Mouse (Mus musculus) left cerebral cortex, postnatal 25 days (tissue): Measurements from ENCODE around the gene Mier1. TPM values are rescaled to one million over a fixed set of nuclear protein-coding genes. Genes with fewer than 3 reads are reported as not detected.

ENCODE experiments used
- DNase-seq, 2 experiments: peaks; one replicate each; pipeline ENCODE4 v3.0.0; 2022; ENCODE audit warnings: low spot score in 2 of 2, mixed read lengths in 1 of 2
- intact Hi-C: fragments of 180-260 bp; cut with DNase I; formaldehyde crosslinking; loops from one replicate; pipeline ENCODE4 v1.15.1; 2025
- total RNA-seq, 2 experiments: library from RNA; stranded (reverse); gene quantifications; 2 replicates each; pipeline ENCODE4 v1.2.3; 2021

The Mier1 gene
- total RNA-seq, result 10 to 100 TPM; 39.1 to 42.7 TPM

DNA sequence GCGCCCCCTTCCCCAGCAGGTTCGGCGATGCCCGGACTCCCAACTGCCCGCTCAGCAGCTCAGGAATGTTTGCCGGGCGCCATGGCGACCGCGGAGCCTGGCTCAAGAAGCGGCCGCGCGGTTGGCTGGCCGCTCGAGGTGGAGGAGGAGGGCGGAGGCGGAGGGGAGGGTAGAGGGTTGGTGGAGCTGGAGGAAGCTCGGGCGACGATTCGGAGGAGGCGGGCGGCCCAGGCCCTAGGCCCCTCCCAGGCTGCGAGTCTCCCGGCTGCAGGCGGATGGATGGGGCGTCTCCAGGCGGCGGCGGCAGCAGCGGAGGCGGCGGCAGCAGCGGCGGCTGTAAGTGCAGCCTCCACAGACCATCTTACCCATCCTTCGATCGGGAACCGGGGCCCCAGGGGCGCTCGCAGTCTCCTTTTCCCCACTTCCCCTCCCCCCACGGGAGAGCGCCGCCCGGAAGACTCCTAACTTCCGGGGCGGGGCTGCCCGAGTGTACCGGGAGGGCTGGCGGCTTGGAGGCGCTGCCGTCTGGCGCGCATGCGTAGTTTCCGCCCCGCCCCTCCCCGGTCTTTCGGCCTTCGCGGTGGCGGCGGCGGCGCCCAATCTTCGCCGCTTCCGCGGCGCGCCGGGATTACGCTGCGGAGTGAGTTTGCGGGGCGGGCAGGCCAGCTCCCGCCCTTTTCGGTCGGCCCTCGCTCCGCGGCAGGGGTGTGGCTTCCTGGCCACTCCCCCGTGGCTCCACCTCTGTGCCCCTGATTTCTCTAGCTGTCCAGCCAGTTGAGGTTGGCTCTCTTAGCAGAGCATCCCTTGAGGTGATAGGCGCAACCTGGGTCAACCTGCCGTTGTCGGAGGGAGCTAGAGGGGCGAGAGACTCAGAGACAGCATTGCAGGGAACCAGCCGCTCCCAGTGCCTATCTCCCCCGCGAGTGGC lies at the start of gene Mier1, which contains the start of gene Wdr78:
TSS of gene Mier1 (plus strand) at position 207 of the 928 bp plus-strand sequence.
TSS of gene Wdr78 (minus strand) at position 372 of the 928 bp plus-strand sequence.
- DNase-seq, result peak; percentile 96 to 97
- intact Hi-C loops, result loop anchor here (5.0 kb wide), 1 partner anchor 98 kb away; no protein-coding TSS in a partner anchor

DNA sequence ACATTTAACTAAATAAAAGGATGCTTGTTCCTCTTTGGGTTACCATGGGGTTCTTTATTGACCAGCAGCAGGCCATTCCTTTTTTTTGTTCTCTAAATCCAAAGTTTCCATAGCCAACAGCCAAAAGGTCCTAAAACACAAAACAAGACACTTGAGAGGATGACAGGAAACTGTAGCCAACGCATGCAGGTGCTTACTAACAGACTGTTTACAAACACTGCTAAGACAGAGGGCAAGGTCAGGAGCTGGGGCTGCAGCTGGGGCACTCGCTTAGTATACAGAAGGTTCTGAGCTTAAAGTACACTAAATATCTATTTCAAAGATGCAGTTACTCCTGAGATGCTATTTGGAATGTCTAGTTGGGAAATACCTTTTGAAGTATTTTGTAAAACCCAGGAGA lies 49.8 kb upstream of the Mier1 start:
- intact Hi-C loops, result no loop called here
- no peak for DNase-seq

DNA sequence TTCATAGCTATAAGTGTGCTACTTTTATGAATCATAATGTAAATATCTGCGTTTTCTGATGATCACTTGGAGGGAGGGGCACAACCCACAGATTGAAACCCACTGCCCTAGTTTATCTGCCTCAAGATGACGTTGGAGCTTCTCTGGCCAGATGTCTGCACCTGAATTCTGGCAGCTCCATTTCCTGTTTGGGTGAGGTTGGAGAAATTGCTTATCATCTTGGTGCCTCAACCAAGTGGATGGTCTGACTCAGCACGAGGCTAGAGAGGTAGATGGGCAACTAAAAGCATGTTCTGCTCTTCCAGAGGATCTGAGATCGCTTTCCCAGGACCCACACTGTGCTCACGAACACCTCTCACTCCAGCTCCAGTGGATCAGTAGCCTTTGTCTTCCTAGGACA lies 49.2 kb upstream of the Mier1 start:
- DNase-seq, result no peak
- intact Hi-C loops, result no loop called here

DNA sequence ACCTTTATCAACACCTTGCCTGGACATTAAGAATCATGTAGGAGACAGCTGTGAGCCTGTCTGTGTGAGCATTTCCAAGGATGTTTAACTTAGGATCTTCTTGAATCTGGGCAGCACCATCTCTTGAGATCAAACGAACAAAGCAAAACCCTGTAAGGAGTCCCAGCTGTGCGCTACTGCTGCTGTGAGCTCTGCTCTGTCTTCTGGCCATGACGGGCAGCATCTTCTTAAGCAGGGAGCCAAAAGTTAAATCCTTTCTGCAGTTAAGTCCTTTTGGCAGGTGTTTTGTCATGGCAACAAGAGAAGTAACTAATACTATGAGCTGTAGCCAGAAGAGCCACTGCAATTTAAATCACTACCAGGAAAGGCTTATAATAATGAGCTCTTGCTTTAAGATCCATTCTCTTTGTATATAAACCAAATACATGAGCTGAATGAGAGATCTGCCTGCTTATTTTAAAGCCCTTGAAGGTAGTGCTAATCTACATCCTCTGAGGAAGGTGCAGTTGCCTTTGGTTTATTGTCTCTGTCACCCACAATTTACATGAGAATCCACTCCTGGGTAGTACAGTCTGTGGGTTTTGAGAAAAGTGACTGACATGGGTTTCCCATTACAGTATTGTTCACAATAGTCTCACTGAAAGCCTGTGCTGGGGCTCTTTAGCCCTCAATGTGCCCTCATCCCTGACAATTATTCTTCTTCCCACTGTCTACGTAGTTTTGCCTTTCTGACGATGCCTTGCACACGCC lies 46.1 kb upstream of the Mier1 start:
- DNase-seq, result no peak
- intact Hi-C loops, result no loop called here

DNA sequence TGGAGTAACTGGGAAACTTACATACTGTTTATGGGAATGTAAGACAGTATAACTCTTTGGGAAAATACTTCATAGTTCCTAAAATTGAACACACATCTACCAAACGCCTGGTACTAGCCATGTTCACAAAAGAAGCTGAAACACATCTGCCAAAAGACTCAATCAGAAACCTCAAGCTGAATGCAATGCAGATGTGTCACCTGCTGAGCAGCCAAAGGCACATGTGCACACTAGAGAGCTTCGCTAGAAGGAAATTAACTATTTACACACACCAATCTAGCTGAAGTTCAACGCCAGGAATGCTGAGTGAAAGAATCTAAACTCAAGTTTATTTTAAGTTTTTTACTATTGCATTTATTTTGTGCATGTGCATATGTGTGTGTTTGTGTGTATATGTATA lies 43.6 kb upstream of the Mier1 start:
- intact Hi-C loops, result no loop called here
- DNase-seq, result no peak

DNA sequence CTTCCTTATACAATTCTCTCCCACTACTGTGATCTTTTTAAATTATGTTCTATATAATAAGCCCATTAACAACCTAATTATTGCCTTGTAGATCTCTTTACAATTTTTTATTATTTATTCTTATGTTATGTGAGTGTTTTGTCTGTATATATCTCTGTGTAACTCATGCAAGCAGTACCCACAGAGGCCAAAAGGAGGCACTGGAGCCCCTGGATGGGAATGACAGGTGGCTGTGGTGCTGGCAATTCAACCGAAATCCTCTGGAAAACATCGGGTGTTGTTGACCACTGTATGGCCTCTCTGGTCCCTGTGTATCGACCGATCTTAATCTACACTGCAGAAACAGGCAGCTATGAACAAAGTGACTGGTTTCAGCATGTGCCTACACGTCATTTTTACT lies 29.0 kb upstream of the Mier1 start:
- DNase-seq, result no peak

DNA sequence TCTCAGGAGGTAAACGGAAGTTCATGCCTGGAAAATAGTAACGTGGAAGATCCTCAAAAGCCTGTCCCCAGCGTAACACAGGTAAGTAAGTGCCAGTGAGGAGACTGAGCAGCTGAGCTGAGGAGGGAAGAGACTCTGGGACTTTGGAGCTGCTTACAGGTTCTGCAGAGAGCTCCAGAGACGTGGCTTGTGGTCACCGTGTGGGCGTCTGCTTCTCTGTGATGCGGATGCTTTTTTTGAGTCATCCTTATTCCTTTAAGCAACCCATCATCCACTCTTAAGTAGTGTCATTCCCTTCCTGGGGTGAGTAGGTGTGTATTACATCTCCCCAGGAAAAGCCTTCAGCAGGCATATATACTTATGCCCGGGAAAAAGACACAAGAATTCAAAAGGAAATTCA lies 18.3 kb upstream of the Mier1 start:
- DNase-seq, result peak in 1 of 2 experiments; percentile 26
- intact Hi-C loops, result no loop called here

More for the DNA sequence above, 29.0 kb upstream of the Mier1 start:
- intact Hi-C loops, result no loop called here

DNA sequence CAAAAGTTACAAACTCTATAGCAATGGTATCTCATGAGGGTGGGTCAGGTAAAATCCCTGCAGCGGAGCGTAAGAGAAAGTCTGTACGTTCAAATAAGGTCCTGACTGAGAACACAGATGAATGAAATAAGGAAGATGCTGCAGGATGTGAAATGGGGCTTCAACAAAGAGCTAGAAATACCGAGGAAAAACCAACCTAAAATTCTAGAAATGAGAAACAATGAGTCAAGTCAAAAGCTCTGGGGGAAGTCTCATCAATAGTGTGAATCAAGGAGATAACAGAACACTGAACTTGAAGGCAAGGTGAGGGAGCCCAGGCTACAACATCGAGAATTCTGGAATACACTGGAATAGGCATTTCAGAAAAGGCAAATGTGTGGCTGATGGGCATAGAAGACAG lies 15.7 kb upstream of the Mier1 start:
- intact Hi-C loops, result no loop called here
- no peak for DNase-seq

DNA sequence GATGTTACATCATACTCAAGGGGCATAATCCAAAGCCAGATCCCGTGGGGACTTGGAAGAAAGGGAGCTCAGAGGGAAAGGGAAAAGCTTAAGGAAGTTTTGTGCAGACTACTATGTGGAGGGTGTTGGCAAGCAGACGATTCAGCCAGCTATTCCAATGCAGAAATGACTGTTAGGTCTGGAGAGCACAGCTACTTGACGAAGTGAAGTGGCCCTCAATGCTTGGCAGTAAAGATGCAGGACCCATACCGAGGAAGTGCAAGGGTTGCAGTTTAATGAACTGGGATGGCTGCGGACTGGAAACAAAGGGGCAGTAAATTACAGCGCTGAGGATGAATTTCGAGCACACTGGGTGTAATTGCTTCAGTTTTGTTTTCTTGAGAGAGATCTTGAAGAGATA lies 1.5 kb upstream of the Mier1 start:
- DNase-seq, result no peak
- intact Hi-C loops, result loop anchor here (5.0 kb wide), 1 partner anchor 100 kb away; no protein-coding TSS in a partner anchor

DNA sequence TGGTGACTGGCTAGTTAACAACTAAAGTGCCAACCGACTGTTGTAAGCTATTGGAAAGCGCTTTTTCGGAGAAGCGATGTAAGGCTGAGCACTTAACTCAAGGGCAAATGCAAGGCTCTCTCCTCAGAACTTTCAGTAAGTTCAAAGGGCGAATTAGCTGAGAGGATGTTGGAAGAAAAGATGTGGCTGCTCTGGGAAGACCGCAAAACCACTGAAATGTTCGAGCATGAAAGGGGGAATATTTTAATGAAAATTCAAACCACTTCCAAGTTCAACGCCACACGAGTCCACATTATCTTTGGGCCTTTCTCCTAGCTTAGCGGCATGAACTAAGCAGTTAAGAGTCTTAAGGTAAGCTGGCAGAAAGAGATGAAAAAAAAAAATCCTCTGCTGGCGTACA lies 788 bp upstream of the Mier1 start:
- DNase-seq, result no peak
- intact Hi-C loops, result loop anchor here (5.0 kb wide), 1 partner anchor 99 kb away; no protein-coding TSS in a partner anchor

DNA sequence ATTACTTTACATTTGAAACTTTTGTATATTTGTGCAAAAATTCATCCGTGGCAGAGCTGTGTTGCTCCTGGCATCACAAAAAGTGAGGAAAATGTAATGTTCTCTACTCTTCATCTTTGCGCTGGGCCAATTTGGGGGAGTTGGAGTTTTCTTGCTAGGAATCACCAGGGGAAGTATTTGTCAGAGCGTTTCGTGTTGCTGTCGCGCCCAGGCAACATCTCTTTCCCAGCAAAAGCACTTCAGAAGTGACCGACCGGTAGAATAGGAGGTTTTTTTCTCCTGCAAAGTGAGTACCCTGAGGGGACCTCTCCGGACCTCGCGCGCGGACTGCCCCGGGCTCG lies 4.7 kb downstream of the Mier1 start:
- intact Hi-C loops, result no loop called here
- DNase-seq, result peak in 1 of 2 experiments; percentile 28

DNA sequence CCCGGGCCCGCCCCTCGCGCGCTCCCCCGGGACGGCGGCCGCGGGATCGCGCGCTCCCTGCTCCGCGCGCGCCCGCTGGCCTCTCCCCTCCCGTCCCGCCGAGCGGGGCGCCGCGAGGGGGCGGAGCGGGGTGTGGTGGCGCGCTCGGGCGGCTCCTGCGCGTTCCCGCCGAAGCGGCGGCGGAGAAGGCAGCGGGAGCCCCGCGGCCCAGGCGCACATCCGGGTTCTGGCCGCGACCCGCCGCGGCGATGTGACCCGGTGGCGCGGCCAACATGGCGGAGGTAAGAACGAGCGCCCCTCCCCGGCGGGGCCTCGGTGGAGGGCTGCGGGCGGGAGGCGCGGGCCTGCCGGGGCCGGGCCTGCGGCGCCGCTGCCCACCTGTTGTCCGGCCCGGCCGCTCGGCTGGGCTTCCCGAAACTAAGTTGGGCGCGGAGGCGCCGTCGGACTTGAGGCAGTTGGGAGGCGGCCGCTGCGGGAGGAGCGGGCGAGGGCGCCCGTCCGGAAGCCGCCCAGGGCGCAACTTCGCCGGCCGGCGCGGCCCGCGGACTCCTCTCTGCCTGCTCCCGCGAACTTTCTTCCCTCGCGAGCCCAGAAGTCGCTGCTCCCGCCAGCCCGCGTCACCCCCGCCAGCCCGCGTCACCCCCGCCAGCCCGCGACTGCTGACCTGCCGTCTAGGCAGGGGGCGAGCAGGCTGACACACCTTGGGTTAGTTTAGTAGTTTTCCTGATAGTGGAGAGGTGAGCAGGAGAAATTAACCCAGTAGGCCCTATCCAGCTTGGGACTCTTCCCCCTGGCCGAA lies 5.2 kb downstream of the Mier1 start:
- DNase-seq, result peak; percentile 70 to 80
- intact Hi-C loops, result no loop called here

DNA sequence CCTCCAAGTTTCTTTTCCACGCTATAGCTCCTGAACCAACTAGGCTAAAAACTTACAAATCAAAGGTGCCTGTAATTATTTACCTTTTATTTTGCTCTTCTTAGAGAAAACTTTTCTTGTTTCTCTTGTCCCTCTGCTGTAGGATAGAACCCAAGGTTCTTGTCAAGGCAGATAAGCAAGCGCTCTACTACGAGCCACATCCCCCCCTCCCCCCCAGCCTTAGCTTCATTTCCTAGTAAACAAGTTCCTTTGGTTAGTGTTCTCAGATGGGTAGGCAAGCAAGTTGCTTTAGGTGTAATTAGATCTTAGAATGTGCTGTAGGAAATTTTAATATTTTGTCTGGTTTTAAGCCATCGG lies 5.8 kb downstream of the Mier1 start:
- intact Hi-C loops, result no loop called here
- DNase-seq, result no peak

DNA sequence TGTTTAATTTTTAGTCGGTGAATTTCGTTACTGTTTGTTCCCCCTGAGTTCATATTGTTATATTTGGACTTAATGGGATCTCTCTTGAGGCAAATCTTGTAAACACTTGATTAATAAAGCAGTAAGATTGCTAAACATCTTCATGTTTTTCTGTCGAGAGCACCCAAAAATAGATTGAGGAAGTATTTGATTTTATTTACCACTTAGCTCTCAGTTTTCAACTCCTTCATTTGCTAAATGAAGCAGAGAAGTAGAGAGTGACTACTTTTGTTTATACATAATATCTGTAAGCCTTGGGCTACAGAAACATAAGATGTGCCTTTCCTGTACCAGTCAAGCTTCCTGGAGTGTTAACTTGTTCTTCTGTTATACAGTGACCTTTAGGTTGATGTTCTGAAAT lies 6.2 kb downstream of the Mier1 start:
- intact Hi-C loops, result no loop called here
- no peak for DNase-seq

DNA sequence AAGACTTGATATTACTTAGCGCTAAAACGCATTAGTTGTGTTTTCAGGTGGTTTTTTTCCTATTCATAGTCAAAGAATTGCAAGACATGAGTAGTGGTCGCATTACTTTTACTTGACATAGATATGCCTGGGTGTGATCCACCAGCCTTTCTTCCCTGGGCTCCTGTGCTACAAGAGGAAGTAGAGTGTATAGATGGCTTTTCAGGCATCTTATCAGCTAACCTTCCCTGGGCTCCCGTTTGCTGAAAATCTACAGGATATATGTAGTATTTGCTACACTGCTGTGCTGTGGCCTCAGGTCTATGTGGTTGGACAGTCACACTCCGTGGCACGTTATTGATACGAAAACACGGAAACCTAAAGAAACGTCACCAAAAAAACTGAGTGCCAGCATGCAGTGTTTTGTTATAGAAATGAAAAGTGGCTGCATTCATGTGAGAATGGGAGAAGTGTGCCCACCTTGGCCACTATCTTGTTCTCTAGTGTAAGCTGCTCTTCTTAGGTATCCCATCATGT lies 6.7 kb downstream of the Mier1 start:
- intact Hi-C loops, result no loop called here
- DNase-seq, result no peak

DNA sequence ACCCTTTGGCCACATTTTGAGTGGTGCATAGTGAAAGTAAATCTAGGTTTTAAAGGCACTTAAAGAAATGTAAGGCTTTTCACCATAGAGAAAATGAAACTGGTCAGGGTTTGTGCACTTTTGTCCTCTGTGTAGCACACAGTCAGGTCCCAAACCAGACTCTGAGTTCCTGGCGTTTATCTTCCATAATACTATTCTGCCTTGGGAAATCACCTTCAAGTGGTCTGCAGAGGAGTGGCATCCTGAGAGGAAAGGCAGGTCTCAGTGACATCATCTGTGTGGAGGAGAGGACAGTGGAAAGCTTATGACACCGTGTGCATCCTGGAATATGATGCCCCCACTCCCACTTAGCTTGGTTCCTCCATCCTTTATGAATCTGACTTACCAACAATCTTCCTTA lies 8.9 kb downstream of the Mier1 start:
- DNase-seq, result no peak
- intact Hi-C loops, result no loop called here

DNA sequence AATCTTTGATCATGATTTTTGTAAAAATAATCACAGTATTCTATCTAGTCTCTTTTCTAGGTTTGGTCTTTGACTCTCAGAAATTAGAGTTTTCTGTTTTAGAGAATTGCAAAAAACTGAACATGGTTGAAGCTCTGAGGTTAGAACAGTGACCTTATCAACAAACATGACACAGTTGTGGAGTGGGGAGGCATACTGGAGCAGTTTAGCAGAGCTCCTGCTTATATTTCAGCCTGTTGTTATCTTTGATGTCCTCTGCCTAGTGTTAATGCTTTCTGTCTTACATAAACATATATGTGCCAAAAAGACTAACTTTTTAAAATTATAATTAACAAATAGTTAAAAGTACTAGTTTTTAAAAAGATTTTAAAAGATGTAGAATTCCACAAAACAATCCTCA lies 9.4 kb downstream of the Mier1 start:
- no peak for DNase-seq
- intact Hi-C loops, result no loop called here

DNA sequence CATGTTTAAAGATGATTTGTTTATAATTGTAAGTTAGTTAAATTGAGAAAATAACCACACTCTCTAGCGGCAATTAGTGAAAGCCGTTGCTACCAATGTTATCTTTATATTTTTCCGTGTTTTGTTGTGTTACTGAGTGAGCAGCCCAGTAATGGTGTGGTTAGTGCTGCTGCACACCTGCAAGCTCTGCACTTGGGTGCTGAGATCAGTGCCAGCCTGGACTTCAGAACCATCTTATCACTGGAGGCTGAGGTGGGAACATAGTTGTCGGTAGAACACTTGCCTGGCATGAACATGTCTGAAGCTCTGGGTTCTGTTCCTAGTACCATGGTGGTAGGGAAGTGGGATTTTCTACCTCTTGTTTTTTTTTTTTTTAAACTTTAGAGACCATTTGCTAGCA lies 12.3 kb downstream of the Mier1 start:
- intact Hi-C loops, result no loop called here
- no peak for DNase-seq

DNA sequence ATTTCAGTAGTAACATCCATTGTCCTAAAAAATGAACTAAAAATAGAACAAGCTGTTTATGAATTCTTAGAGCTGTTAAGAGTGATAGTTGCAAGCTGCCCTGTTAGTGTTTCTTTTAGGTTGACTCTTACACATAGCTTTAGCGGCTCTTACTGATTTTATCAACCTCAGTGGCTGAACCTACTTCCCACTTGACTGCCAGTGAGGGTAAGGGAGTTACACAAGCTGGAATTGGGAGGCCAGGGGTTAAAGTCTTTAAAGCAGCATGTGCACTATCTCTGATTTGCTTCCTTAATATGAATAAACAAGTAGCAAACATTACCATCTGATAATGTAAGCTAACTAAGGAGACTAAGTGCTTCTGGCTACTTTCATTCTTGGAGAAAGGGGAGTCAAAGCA lies 22.8 kb downstream of the Mier1 start:
- intact Hi-C loops, result no loop called here
- no peak for DNase-seq

DNA sequence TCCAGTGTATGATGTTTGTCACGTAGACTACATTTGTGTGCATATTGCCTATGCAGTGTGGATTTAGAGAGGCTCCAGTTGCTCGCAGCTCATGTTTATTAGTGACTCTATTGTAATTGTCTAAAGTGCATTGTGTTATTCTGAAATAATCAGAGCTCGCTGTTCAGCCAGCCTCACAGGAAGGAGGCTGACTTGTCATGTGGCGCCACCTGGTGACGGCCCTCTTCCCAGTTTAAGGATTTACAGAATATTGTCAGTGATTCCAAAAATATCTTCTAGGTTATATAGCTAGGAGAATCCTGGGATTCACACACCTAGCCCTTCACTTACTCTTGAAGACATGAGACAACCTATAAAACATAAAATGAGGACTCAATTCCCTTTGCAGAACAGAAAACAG lies 32.1 kb downstream of the Mier1 start:
- intact Hi-C loops, result loop anchor here (1.0 to 10.0 kb wide), 2 partner anchors 159 to 198 kb away; no protein-coding TSS in a partner anchor
- DNase-seq, result peak; percentile 79 to 86
